Mouse (Mus musculus): Measurements from ENCODE around the gene Samsn1. TPM values are rescaled to one million over a fixed set of nuclear protein-coding genes. Genes with fewer than 3 reads are reported as not detected.

The Samsn1 gene
- polyA plus RNA-seq, 1 experiment from 2014 or later = 1.1 TPM

DNA sequence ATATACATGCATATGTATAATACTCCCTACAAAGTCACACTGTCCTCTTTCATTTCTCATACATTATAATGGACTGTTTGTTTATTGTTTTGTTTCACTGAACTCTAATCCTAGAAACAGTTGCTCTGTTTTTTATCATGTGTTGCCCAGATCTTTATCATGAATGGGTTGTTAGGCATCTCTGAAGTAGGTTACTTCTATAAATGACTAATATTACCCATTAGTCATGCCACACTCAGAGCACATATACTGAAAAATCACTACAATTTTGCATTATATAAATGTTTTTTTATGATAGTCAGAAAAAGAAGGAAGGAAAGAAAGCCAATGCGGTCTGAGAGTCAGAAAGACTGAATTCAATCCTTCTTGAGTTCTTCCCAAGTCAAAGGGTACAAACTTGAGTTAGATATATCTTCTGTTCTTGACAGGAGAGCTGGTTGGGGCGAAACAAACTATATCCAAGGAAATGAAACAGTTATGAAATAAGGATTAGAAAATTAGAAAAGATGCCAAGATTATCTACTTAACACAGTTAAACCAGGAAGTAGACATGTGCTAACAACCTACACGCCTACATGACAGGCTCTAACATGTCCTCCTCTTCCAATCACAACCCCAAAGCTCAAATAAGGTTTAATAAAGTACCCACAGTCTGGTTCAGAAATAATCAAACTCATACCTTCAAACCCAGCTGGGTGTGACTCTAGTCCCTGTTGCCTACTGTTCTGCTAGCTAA is 122.0 kb downstream of the Samsn1 start:
- H3K27ac ChIP-seq (ENCODE audit: low read depth, low read length) = no peak overlapping the region
- no peak overlapping the region for H3K4me3 ChIP-seq (ENCODE audit: low read depth, low read length)
- WGBS = 93% methylated on average over 3 of the region's 3 CpGs
- no peaks in the 10 kb centered on the region for H3K4me1 ChIP-seq (replicated peaks; ENCODE audit: control insufficient read depth, insufficient read depth, low read length)
- no peak for TF ChIP-seq CTCF (IDR thresholded peaks at IDR 0.05; ENCODE audit: low read depth)
- no peaks in the 10 kb centered on the region for H3K27me3 ChIP-seq (replicated peaks; ENCODE audit: control insufficient read depth, insufficient read depth, low read length)
- H3K4me2 ChIP-seq (replicated peaks; ENCODE audit: low read depth) = no peak overlapping the region
- H3K9me3 ChIP-seq (ENCODE audit: control insufficient read depth) = no peaks in the 10 kb centered on the region
- H3K36me3 ChIP-seq (ENCODE audit: control insufficient read depth, insufficient read depth) = no peaks in the 10 kb centered on the region
- no peak for ATAC-seq
- H3K9ac ChIP-seq (ENCODE audit: low read depth, low read length) = no peak overlapping the region

DNA sequence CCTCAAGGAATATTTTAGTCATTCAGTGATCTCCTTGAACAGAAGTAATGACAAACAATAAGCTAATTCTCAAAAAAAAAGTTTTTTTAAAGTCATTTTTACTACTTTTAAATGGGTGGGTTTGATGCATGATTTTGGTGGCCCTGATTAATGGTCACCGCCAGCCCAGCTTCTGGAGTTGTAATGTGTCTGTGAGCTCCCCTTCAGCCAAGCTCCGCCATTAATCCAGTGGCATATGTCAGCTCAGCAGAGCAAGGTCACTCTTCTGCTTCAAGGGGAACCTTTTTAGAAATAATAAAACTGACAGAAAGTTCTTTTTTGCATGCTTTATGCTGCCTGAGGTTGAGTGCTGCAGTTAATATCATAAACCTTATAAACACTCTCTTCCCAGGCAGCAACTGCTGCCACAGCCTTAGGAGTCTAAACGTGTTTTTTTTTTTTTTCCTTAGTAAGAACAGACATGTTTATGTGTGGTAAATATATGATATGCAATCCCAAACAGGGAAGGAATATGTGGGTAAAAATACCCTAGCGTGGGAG is 124.2 kb downstream of the Samsn1 start:
- WGBS = 74% methylated on average over 4 of the region's 4 CpGs
- Histone ChIP-seq H3K4me3 (ENCODE audit: low read depth, low read length) (no peak overlapping the region), H3K4me1 (replicated peaks; ENCODE audit: control insufficient read depth, insufficient read depth, low read length) (no peaks in the 10 kb centered on the region), H3K27me3 (replicated peaks; ENCODE audit: control insufficient read depth, insufficient read depth, low read length) (no peaks in the 10 kb centered on the region), H3K9ac (ENCODE audit: low read depth, low read length) (no peak overlapping the region), H3K36me3 (ENCODE audit: control insufficient read depth, insufficient read depth) (no peaks in the 10 kb centered on the region), H3K27ac (ENCODE audit: low read depth, low read length) (no peak overlapping the region), H3K4me2 (replicated peaks; ENCODE audit: low read depth) (no peak overlapping the region), H3K9me3 (ENCODE audit: control insufficient read depth) (no peaks in the 10 kb centered on the region)
- no peak for ATAC-seq
- TF ChIP-seq CTCF (IDR thresholded peaks at IDR 0.05; ENCODE audit: low read depth) = no peak

DNA sequence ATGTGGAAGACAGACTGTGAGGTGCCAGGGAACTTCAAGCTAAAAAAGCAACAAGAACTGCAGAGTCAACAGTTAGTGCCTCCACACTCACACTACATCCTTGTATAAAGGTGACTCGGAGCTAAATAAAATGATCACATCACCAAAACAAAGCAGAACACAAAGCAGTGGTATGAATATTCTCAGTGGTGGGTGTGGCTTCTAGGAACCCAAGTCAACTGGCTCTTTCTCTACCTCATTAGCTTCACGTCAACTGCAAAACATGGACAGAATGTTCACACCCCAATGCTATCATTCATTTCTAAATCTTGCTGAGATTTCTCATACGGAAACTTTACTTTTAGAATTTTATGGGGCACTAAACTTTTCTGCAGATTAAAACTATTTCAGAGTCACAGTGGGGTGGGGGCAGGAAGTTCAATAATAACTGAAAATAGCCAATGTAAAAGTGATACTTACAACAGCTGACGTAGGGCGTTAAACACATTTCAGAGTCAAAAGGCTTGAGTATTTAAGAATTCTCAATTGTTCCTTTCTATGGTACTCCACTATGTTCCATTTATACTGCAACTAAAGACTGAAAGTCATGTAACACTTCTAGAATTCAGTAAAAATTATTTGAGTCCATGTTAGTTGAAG is 127.7 kb downstream of the Samsn1 start:
- Histone ChIP-seq H3K4me1 (replicated peaks; ENCODE audit: control insufficient read depth, insufficient read depth, low read length) (no peaks in the 10 kb centered on the region), H3K36me3 (ENCODE audit: control insufficient read depth, insufficient read depth) (no peaks in the 10 kb centered on the region), H3K9me3 (ENCODE audit: control insufficient read depth) (no peaks in the 10 kb centered on the region), H3K27ac (ENCODE audit: low read depth, low read length) (no peak overlapping the region), H3K27me3 (replicated peaks; ENCODE audit: control insufficient read depth, insufficient read depth, low read length) (no peaks in the 10 kb centered on the region), H3K9ac (ENCODE audit: low read depth, low read length) (no peak overlapping the region), H3K4me2 (replicated peaks; ENCODE audit: low read depth) (no peak overlapping the region), H3K4me3 (ENCODE audit: low read depth, low read length) (no peak overlapping the region)
- WGBS = 80% methylated on average over 5 of the region's 5 CpGs
- no peak for TF ChIP-seq CTCF (IDR thresholded peaks at IDR 0.05; ENCODE audit: low read depth)
- ATAC-seq = no peak

DNA sequence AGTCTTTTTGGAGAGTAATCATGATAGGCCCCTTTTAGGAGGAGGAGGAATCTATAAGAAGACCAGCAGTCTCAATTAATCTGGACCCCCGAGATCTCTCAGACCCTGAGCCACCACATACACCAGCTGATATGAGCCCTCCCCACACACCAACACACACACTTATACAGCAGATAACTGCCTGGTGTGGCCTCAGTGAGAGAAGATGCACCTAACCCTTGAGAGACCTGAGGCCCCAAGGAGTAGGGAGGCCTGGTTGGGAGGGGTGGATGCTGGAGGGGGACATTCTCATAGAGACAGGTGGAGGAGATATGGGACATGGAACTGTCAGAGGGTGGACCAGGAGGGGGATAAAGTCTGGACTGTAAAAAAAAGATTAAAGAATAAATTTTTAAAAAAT is 128.6 kb downstream of the Samsn1 start:
- no peak for ATAC-seq
- Histone ChIP-seq H3K4me1 (replicated peaks; ENCODE audit: control insufficient read depth, insufficient read depth, low read length) (no peaks in the 10 kb centered on the region), H3K27ac (ENCODE audit: low read depth, low read length) (no peak overlapping the region), H3K4me2 (replicated peaks; ENCODE audit: low read depth) (no peak overlapping the region), H3K9me3 (ENCODE audit: control insufficient read depth) (no peaks in the 10 kb centered on the region), H3K9ac (ENCODE audit: low read depth, low read length) (no peak overlapping the region), H3K4me3 (ENCODE audit: low read depth, low read length) (no peak overlapping the region), H3K27me3 (replicated peaks; ENCODE audit: control insufficient read depth, insufficient read depth, low read length) (no peaks in the 10 kb centered on the region), H3K36me3 (ENCODE audit: control insufficient read depth, insufficient read depth) (no peaks in the 10 kb centered on the region)
- WGBS = 94% methylated on average over 1 of the region's 1 CpGs
- no peak for TF ChIP-seq CTCF (IDR thresholded peaks at IDR 0.05; ENCODE audit: low read depth)

DNA sequence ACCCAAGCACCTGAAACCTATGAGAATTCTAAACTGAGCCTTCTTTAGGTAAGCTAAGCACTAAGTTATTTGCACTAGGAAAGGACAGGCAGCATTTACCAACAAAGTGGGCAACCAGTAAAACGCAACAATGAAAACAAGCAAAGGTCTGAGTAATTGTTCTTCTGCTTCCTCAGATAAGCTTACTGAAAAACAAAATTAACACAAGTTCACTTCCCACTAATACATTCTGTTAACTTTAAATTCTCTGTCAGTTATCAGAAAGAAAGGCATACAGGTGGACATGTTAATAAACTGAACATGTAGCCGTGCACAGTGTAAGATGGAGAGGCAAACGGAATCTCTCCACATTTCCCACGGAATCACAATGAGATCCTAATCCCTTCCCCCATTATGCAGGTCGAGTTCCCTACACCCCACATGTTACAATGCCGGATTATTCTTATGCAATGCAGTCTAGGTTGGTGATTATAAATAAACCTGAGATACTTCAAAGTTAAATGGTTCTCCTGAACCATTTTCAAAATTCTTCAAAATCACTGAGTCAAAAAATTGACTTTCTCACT is 132.9 kb downstream of the Samsn1 start:
- Histone ChIP-seq H3K4me1 (replicated peaks; ENCODE audit: control insufficient read depth, insufficient read depth, low read length) (no peaks in the 10 kb centered on the region), H3K27ac (ENCODE audit: low read depth, low read length) (no peak overlapping the region), H3K4me3 (ENCODE audit: low read depth, low read length) (no peak overlapping the region), H3K9ac (ENCODE audit: low read depth, low read length) (no peak overlapping the region), H3K4me2 (replicated peaks; ENCODE audit: low read depth) (no peak overlapping the region), H3K36me3 (ENCODE audit: control insufficient read depth, insufficient read depth) (no peaks in the 10 kb centered on the region), H3K27me3 (replicated peaks; ENCODE audit: control insufficient read depth, insufficient read depth, low read length) (no peaks in the 10 kb centered on the region), H3K9me3 (ENCODE audit: control insufficient read depth) (no peaks in the 10 kb centered on the region)
- WGBS = 77% methylated on average over 6 of the region's 6 CpGs
- no peak for TF ChIP-seq CTCF (IDR thresholded peaks at IDR 0.05; ENCODE audit: low read depth)
- ATAC-seq = no peak

DNA sequence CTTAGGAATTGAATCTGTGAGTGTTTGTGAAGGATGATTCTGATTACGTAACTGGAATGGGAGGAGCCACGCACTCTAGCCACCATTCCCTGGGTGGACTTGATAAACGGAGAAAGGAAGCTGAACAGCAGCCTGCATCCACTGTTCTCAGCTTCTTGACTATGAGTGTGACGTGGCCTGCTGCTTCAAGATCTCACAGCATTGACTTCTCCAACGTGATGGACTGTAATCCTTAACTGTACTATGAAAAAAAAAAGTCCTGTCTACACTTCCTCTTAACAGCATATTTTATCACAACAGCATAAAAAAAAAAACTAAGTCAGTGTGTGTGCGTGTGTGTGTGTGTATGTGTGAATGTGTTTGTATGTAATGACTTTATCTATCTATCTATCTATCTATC is 134.9 kb downstream of the Samsn1 start:
- Histone ChIP-seq H3K4me3 (ENCODE audit: low read depth, low read length) (no peak overlapping the region), H3K4me1 (replicated peaks; ENCODE audit: control insufficient read depth, insufficient read depth, low read length) (no peaks in the 10 kb centered on the region), H3K27ac (ENCODE audit: low read depth, low read length) (no peak overlapping the region), H3K27me3 (replicated peaks; ENCODE audit: control insufficient read depth, insufficient read depth, low read length) (no peaks in the 10 kb centered on the region), H3K36me3 (ENCODE audit: control insufficient read depth, insufficient read depth) (no peaks in the 10 kb centered on the region), H3K4me2 (replicated peaks; ENCODE audit: low read depth) (no peak overlapping the region), H3K9ac (ENCODE audit: low read depth, low read length) (no peak overlapping the region), H3K9me3 (ENCODE audit: control insufficient read depth) (no peaks in the 10 kb centered on the region)
- TF ChIP-seq CTCF (IDR thresholded peaks at IDR 0.05; ENCODE audit: low read depth) = no peak
- no peak for ATAC-seq
- 72% methylated on average over 6 of the region's 6 CpGs for WGBS
